Mouse (Mus musculus): ENCODE measurements at regions not wholly inside any gene's neighbourhood (a gene's known extent, or its start where the extent isn't known, plus 50 kb on each side); places are given as distances from the start of the nearest gene placed in this dataset.
A peak's percentile ranks its signal among the peaks of the same experiment; 100 is the strongest.

DNA sequence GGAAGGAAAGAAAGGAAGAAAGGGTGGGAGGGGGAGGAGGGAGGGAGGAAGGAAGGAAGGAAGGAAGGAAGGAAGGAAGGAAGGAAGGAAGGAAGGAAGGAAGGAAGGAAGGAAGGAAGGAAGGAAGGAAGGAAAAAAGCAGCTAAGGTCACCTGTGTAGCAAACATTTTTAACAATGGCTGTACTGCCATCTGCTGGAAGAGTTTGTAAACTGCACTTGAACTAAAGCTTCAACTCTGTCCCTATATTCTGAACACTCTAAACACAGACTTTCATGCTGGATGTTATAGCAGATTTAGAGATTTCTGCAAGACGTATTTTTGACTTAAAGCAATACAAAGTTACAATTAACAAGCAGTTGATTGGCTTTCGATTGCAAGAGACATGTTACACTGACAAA lies 90.3 kb upstream of the Dab2 start:
- TF ChIP-seq POLR2A (IDR thresholded peaks at IDR 0.05; ENCODE audit: extremely low read depth, insufficient read depth, low read length) (no peak), CTCF (IDR thresholded peaks at IDR 0.05; ENCODE audit: low read depth, low read length) (peak; percentile 36; the same call in 1 of the 2 replicates)
